Mouse (Mus musculus) erythroblast, adult 5-6 weeks (primary cell): ENCODE measurements at regions not wholly inside any gene's neighbourhood (a gene's known extent, or its start where the extent isn't known, plus 50 kb on each side); places are given as distances from the start of the nearest gene placed in this dataset.

Experiments used
- ATAC-seq: replicated peaks from 2 replicates; pipeline ENCODE4 v1.8.0; 2016; ENCODE audit warnings: moderate number of reproducible peaks, mild to moderate bottlenecking, moderate TSS enrichment, inconsistent platforms; ENCODE audit not compliant: poor library complexity, low FRiP score, severe bottlenecking

GRCm38 (mm10) chr17:47144996-47145395 lies 134.6 kb upstream of the Ubr2 start:
- no peak for ATAC-seq

GRCm38 (mm10) chr17:47144460-47144859 lies 134.1 kb upstream of the Ubr2 start:
- ATAC-seq = no peak

- no peak for ATAC-seq
These were observed 133.5 kb upstream of the Ubr2 start for GRCm38 (mm10) chr17:47143898-47144297.

GRCm38 (mm10) chr17:47142885-47143284 lies 132.5 kb upstream of the Ubr2 start:
- ATAC-seq = no peak

GRCm38 (mm10) chr17:47142276-47142675 lies 131.9 kb upstream of the Ubr2 start:
- ATAC-seq = no peak

- no peak for ATAC-seq
These were observed 131.5 kb upstream of the Ubr2 start for GRCm38 (mm10) chr17:47141843-47142215.

- no peak for ATAC-seq
These were observed 130.8 kb upstream of the Ubr2 start for GRCm38 (mm10) chr17:47140969-47141842.

- no peak for ATAC-seq
These were observed 130.0 kb upstream of the Ubr2 start for GRCm38 (mm10) chr17:47140241-47140968.

GRCm38 (mm10) chr17:47139730-47140231 lies 129.4 kb upstream of the Ubr2 start:
- ATAC-seq = no peak

- ATAC-seq = no peak
These were observed 128.8 kb upstream of the Ubr2 start for GRCm38 (mm10) chr17:47139171-47139617.

GRCm38 (mm10) chr17:47138174-47138573 lies 127.8 kb upstream of the Ubr2 start:
- no peak for ATAC-seq

GRCm38 (mm10) chr17:47135391-47135790 lies 125.0 kb upstream of the Ubr2 start:
- ATAC-seq = no peak

- ATAC-seq = no peak
These were observed 123.4 kb upstream of the Ubr2 start for GRCm38 (mm10) chr17:47133785-47134184.

GRCm38 (mm10) chr17:47127571-47127970 lies 117.2 kb upstream of the Ubr2 start:
- no peak for ATAC-seq

GRCm38 (mm10) chr17:47123576-47123975 lies 113.2 kb upstream of the Ubr2 start:
- ATAC-seq = no peak

- ATAC-seq = no peak
These were observed 111.9 kb upstream of the Ubr2 start for GRCm38 (mm10) chr17:47122221-47122620.

- no peak for ATAC-seq
These were observed 107.7 kb upstream of the Ubr2 start for GRCm38 (mm10) chr17:47118010-47118409.

GRCm38 (mm10) chr17:47115754-47116153 lies 105.4 kb upstream of the Ubr2 start:
- no peak for ATAC-seq

GRCm38 (mm10) chr17:47115141-47115540 lies 104.8 kb upstream of the Ubr2 start:
- no peak for ATAC-seq

GRCm38 (mm10) chr17:47114736-47115135 lies 104.4 kb upstream of the Ubr2 start:
- no peak for ATAC-seq
